Mouse (Mus musculus): ENCODE results near the gene Tbc1d13.

Tbc1d13 gene

DNA sequence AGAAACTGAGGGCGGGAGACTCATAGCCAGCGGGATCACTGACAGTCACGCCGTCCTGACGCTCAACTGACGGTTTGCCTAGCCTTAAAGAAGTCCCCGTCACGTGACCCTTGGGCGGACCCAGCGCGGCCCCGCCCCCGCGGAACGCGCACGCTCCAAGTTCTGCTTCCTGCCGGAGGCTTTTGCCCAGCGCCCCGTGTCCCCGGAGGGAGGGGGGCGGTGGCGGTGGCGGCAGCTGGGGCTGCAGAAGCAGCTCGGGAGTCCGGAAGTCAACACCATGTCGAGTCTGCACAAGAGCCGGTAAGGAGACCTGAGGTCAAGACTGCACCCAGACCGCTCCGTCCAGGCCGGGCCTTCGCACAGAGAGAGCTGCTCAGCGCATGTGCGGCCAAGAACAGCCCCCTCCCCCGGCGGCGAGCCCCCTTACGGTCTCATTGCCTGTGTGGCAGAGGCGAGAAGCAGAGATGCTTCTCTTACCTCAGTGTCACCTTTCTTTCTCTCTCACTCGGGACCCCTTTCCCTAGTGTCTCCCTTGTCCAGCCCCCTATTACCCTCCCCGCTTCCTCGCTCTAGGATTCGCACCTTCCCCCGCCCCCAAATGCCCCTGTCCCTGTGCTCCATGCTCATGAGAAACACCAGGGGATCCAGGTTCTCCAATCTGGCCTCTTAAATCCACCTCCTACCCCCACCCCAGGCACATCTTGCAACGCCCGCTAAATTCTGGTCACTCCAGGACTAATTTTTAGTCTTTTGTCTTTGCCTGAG, at the start of gene Tbc1d13:
Gene Tbc1d13, plus strand, starts transcription at position 134 of the 765 bp plus-strand sequence.
- DNase-seq (ENCODE audit: low spot score), result peak; percentile 98

GRCm38 (mm10) chr2:30084113-30084512, 49.4 kb upstream of the Tbc1d13 start:
- DNase-seq (ENCODE audit: low spot score), result no peak

- no peak for DNase-seq (ENCODE audit: low spot score)
Measured at GRCm38 (mm10) chr2:30084632-30085031, 48.9 kb upstream of the Tbc1d13 start.

DNA sequence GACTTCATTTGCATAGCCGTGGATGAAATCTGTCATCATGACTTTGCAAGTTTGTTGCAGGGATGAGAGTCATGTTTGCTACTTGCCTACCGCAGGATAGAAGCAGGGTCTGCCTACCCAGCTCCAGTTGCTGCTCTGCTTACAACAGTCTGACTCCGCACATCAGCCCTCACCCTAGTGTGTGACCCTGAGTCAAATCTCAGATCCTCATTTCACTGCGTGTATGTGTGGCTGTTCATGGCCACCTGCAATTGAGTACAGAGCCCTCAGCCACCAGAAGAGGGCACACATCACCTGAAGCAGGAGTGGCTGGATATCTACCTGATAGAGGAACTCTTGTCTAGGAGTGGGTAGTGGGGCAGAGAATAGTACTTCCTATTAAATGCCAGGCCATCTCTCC, 46.2 kb upstream of the Tbc1d13 start:
- no peak for DNase-seq (ENCODE audit: low spot score)

DNA sequence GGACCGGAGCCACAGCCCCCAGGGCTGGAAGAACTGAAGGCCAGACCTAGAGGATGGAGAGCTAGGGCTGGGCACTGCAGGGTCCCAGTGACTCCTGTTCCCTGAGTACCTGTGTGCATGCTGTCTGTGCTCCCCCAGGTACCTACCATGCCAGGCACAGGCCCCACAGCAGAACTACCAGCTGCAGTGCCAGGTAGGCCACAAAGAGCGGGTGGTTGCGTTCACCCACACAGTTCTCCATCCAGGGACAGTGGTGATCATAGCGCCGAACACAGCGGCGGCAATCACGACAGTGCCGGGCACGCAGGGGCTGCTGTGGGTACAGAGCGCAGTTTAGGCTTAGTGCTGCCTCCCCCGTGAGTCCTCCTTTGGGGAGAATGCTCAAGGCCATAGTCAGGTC, 42.0 kb upstream of the Tbc1d13 start:
- DNase-seq (ENCODE audit: low spot score), result no peak

- no peak for DNase-seq (ENCODE audit: low spot score)
Measured at GRCm38 (mm10) chr2:30092280-30092918, 41.1 kb upstream of the Tbc1d13 start.

DNA sequence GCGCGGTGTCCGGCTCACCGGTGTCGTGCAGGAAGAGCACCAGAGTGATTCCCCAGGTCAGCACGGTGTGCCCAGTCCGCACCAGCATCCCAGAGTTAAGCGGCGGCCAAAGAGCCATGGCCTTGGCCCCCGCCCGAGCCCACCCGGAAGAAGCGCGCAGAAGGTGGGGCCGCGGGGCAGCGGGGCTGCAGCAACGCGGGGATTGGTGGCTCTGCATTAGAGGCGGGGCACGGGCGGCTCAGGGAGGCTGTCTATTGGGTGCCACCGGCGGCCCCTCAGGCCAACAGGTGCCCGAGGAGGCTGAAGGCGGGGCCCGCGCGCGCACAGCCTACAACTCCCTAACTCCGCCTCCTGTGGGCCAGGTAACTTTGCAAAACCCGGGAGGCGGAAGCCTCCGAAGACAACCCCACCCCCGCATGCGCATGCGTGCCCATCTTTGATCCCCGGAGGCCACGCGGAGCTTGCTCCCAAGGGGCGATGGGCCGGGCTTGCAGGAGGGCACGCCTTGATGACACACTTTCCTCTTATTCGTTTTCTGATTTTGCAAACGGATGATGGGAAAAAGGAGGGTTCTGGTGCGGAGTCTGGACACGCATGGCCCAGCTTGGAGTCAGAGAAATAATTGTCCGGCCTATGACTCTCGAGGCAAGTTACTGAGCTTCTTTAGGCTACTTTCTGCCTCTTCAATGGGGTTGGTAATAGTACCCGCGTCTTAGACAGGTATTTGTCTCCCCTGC, 39.9 kb upstream of the Tbc1d13 start, which contains the start of gene Zdhhc12:
Gene Zdhhc12, minus strand, starts transcription at position 178 of the 737 bp plus-strand sequence.
- DNase-seq (ENCODE audit: low spot score), result peak; percentile 96

- no peak for DNase-seq (ENCODE audit: low spot score)
Measured at GRCm38 (mm10) chr2:30094208-30094588, 39.3 kb upstream of the Tbc1d13 start.

GRCm38 (mm10) chr2:30095882-30096527, 37.5 kb upstream of the Tbc1d13 start:
- DNase-seq (ENCODE audit: low spot score), result peak; percentile 79

- no peak for DNase-seq (ENCODE audit: low spot score)
Measured at GRCm38 (mm10) chr2:30100214-30100613, 33.3 kb upstream of the Tbc1d13 start.

DNA sequence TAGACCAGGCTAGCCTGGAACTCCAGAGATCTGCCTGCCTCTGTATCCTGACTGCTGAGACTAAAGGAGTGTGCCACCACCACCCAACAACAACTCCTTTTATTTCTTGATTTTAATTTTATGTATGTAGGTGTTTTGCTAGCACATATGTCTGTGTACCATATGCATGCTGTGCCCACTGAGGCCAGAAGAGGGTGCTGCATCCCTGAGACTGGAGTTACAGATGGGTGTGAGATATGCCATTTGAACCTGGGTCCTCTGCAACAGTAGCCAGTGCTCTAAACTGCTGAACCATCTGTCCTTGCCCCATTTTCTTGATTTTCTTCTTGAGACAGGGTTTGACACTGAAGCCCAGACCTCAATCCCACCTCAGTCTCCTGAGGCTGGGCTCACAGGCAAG, 27.2 kb upstream of the Tbc1d13 start:
- DNase-seq (ENCODE audit: low spot score), result peak; percentile 71

DNA sequence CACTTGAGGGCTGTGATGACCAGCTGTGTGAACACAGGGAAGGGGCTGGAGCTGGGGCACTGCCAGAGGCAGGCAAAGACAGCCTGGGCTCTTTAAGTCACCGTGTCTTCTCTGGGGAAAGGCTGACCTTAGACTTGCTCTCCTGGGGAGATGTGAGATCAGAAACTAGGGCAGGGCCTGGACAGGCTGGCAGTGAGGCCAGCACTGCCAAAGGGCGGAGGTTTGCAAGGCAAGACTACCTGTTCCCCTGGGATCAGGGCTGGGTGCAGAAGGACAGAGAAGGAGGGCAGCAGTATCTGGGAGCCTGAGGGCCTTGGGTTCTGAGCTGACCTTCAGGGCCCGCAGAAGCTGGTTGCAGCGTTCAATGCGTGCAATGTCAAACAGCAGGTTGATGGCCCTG, 25.9 kb upstream of the Tbc1d13 start:
- no peak for DNase-seq (ENCODE audit: low spot score)

DNA sequence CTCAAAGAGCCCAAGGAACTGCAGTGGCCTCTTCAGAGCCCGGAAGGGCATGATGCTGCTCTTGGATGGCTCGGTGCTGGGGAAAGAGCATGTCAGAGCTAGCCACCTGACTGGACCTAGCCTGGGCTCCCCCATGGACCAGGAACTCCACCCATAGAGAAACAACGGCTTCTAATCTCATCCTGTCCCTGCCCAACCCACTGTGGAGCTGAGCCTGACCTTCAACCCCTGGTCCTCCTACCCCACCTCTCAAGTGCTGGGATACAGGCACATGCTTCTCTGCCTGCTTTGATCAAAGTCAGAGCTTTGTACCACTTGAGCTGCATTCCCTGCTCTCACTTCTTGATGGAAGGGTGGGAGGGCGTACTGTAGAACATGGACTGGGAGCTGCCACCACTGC, 25.3 kb upstream of the Tbc1d13 start:
- no peak for DNase-seq (ENCODE audit: low spot score)

GRCm38 (mm10) chr2:30111500-30111899, 22.0 kb upstream of the Tbc1d13 start:
- no peak for DNase-seq (ENCODE audit: low spot score)

GRCm38 (mm10) chr2:30112564-30112963, 21.0 kb upstream of the Tbc1d13 start:
- DNase-seq (ENCODE audit: low spot score), result no peak

DNA sequence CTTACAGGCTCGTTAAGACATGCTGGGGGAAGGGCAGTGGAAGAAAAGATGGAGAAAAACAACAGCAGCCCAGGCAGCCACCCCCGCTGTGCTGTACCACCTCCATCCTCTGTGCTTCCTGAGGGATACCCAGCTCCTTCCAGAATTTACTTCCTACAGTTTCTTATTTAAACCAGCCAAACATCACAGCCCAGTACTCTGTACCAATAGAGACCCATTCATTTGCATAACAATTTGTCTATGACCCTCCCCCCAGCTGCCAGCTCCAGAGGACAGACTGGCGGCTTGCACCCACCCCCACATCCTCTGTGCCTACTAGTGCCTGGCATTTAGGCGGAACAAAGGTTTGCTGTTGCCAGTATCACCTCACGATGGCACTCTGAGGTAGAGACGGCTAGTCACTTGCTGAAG, 13.9 kb upstream of the Tbc1d13 start:
- no peak for DNase-seq (ENCODE audit: low spot score)

DNA sequence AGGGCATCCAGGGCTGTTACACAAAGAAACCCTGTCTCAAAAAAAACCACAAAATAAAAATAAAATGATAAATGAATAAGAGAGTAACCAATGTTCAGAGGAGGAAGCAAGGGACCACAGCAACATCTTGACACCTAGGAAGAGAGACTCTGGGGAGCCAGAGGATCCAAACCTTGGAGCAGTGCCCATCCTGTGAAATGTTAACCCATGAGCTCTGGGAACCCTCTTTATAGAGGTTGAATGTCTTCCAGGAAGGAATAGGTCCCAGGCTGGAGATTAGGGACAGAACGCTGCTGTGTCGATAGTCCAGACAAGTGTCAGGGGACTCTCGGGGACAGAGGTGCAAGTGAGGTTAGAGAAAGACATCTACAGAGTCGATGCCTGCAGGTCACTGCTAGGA, 13.3 kb upstream of the Tbc1d13 start:
- DNase-seq (ENCODE audit: low spot score), result no peak

DNA sequence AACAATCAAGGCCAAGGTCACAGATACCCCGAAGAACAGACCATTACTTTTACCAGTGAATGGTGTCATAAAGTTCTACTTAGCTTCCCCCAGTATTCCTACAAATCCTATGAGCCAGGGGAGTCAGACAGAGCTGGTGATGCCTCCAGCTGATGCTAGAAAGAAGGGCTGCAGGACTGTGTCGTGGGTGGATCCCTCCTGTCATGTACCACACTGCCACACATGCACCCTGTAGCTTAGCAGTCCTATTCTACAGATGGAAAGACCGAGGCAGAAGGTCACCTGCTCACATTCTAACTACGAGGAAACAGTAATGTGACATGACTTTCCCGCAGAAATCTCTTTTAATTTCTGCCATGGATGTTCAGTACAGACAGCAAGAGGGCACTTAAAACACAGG, 10.8 kb upstream of the Tbc1d13 start:
- DNase-seq (ENCODE audit: low spot score), result no peak

DNA sequence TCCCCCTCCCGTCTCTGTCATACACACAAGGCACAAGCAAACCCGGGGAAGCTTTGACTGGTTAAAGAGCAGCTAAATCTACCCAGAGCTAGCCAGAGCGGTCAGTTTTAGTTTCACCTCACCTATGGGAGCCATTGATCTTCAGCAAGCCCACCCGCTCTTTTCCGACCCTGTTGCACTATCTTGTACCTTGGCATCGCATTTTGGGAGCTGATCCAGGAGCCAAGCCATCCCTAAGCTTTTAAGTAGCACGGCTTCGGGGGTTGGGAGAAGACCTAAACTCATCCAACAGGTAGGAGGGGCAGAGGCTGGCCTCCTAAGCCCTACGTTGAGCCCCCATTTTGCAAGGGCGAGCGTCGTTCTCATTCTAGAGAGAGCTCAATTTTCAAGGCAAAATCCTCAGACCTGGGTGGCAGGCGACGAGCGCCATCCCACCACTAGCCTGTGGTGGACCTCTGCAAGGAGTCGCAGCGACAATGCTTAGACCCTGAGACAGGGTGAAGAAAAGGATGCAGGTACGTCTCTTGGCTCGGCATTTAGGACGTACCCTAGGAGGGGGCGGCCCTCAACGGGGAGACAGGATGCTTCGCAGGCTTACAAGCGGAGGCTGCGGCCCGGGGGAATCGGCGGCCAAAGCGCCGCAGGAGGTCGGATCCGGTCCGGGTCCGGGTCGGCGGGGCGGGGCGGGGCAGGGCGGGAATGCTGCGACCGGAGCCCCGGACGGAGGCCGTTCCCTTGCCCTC, 9.6 kb upstream of the Tbc1d13 start:
- no peak for DNase-seq (ENCODE audit: low spot score)

DNA sequence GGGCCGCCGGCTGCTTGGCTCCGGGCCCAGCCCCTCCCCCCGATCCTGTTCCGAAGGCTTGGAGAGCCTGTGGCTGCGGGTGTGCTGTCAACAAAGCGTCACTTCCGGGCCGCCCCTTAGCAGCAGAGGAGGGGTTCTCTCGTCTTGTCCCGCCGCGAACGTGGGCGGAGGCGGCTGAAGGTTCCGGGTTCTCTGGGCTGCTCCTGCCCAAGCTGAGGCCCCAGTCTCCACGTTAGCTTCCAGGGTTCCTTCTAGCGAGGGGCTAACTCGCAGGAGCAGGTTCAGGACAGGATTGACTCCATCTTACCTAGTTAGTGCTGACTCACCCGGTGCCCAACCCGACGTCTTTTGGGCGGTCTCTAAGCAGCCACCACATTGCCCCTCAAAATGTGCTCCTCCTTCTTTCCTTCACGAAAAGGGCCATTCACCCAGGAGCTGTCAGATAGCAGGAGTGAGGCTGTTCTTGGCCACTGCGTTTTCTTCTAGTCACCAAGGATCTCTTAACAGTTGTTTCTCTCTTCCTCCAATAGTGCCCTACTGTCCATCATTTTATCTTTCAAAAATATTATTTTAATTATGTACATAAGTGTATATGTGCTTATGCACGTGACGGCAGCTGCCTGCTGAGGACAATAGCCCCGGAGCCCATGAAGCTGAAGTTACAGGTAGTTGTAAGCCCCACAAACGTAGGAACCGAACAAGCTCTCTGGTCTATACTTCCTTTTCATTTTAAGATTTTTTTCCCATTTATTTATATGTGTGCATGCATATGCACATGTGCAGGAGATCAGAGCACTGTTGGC, 8.9 kb upstream of the Tbc1d13 start, which contains the start of gene Zer1:
Gene Zer1, minus strand, starts transcription at position 114 of the 803 bp plus-strand sequence.
- peak; percentile 98 for DNase-seq (ENCODE audit: low spot score)

GRCm38 (mm10) chr2:30128789-30129188, 4.8 kb upstream of the Tbc1d13 start:
- no peak for DNase-seq (ENCODE audit: low spot score)

All from testis, postnatal 10 days (tissue).